Mouse (Mus musculus) spleen, adult 2 months (tissue): ENCODE measurements around the gene Pon1. TPM values are rescaled to one million over a fixed set of nuclear protein-coding genes. Genes with fewer than 3 reads are reported as not detected.

Experiments used
- DNase-seq, 2 experiments: peaks; one replicate each; pipeline versions ENCODE4 v3.0.0 to v3.0.0-alpha.2; 2012 to 2021; ENCODE audit warnings: low spot score in 2 of 2, low read depth in 1 of 2
- H3K27ac ChIP-seq: fragments of 200-500 bp; 2 replicates; pipeline ENCODE4 v1.5.1; 2012; ENCODE audit warnings: low read length, inconsistent platforms; ENCODE audit not compliant: insufficient read depth
- H3K27me3 ChIP-seq: fragments of 200-500 bp; 2 replicates; pipeline ENCODE4 v1.6.1; 2012; ENCODE audit warnings: mild to moderate bottlenecking, moderate library complexity, low read length, inconsistent platforms; ENCODE audit not compliant: control insufficient read depth, insufficient read depth
- H3K36me3 ChIP-seq: fragments of 200-500 bp; 2 replicates; pipeline ENCODE4 v1.6.1; 2012; ENCODE audit warnings: mild to moderate bottlenecking, low read length, inconsistent platforms; ENCODE audit not compliant: control insufficient read depth, insufficient read depth
- H3K4me1 ChIP-seq: fragments of 200-500 bp; 2 replicates; pipeline ENCODE4 v1.6.1; 2011; ENCODE audit warnings: inconsistent platforms; ENCODE audit not compliant: control insufficient read depth, insufficient read depth, insufficient read length
- H3K4me3 ChIP-seq: fragments of 200-500 bp; 2 replicates; pipeline ENCODE4 v1.5.1; 2011; ENCODE audit warnings: mild to moderate bottlenecking, inconsistent platforms; ENCODE audit not compliant: insufficient read depth, insufficient read length; ENCODE audit errors: extremely low read depth
- CTCF ChIP-seq: fragments of 200-500 bp; IDR thresholded peaks from 2 replicates; pipeline ENCODE4 v1.5.1; 2011; ENCODE audit warnings: mild to moderate bottlenecking, inconsistent platforms; ENCODE audit not compliant: insufficient read depth, insufficient read length, insufficient replicate concordance; ENCODE audit errors: extremely low read depth
- POLR2A ChIP-seq: fragments of 200-500 bp; IDR thresholded peaks from 2 replicates; pipeline ENCODE4 v1.6.1; 2011; ENCODE audit warnings: low read depth, low read length, inconsistent platforms
- WGBS: fragments of 180-500 bp; shearing (Covaris S2); methylation state at CpG from one replicate; pipeline ENCODE4 v1.1.7; 2018; 5-methylcytosine and 5-hydroxymethylcytosine counted together
- polyA plus RNA-seq: library from polyadenylated mRNA; depleted of rRNA; stranded (reverse); fragments of >200 nt; gene quantifications from 2 replicates; pipeline ENCODE4 v1.2.3, GENCODE M21; 2012

Gene Pon1
- polyA plus RNA-seq, 1 experiment, result 0.29 TPM

GRCm38 (mm10) chr6:5198590-5198989 is 4.8 kb upstream of the Pon1 start:
- 89% methylated on average over 5 of the region's 5 CpGs for WGBS
- Histone ChIP-seq H3K27ac (no peak overlapping the region), H3K4me1 (no peaks in the 10 kb centered on the region), H3K4me3 (no peak overlapping the region), H3K36me3 (no peaks in the 10 kb centered on the region), H3K27me3 (no peaks in the 10 kb centered on the region)
- DNase-seq, result no peak
- TF ChIP-seq POLR2A, result no peak
- TF ChIP-seq CTCF, result no peak

DNA sequence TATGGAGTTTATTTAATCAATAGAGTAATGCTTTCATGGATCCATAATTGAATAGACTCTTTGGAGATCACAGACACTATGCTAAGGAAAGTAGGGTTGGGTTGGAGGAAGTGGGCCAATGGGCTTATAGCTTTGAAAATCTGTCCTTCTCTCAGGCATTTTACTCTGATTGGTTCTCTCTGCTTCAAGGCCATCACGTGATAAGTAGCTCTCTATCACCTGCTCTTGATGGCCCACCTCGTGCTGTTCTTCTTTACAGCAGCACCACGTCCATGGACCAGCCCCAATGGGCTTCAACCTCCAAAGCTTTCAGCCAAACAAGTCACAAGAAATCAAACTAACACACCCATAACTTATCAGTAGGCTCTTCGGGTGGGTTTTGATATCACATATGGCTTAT is 3.0 kb downstream of the Pon1 start:
- 84% methylated on average over 4 of the region's 4 CpGs for WGBS
- no peak overlapping the region for H3K4me3 ChIP-seq

DNA sequence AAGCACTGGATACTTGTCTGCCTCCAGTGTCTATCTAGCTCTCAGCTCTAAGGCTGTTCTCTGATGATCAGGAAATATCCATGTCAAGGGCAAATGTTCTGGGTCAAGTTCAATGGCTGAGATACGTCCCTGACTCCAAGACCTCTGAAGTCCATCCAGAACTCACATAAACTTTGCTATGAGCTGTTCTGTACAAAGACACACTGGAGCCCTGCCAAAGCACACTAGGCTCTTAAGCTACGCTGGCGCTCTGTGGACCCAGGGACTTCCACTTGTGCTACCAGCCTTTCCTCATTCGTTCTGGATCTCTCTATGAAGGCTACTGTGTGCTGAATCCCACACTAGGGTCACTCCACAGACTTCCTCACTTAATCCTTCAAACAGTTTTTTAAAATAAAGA is 4.2 kb downstream of the Pon1 start:
- no peaks in the 10 kb centered on the region for H3K4me1 ChIP-seq
- H3K4me3 ChIP-seq, result no peak overlapping the region
- no peak for DNase-seq
- WGBS, result 79% methylated on average over 4 of the region's 4 CpGs
- H3K27ac ChIP-seq, result no peak overlapping the region
- no peaks in the 10 kb centered on the region for H3K27me3 ChIP-seq
- TF ChIP-seq POLR2A (no peak), CTCF (no peak)
- H3K36me3 ChIP-seq, result no peaks in the 10 kb centered on the region

More for the DNA sequence above, 3.0 kb downstream of the Pon1 start:
- TF ChIP-seq CTCF (no peak), POLR2A (no peak)
- H3K27me3 ChIP-seq, result no peaks in the 10 kb centered on the region
- no peaks in the 10 kb centered on the region for H3K36me3 ChIP-seq
- DNase-seq, result no peak
- H3K4me1 ChIP-seq, result no peaks in the 10 kb centered on the region
- no peak overlapping the region for H3K27ac ChIP-seq

GRCm38 (mm10) chr6:5188938-5189337 is 4.8 kb downstream of the Pon1 start:
- Histone ChIP-seq H3K4me1 (no peaks in the 10 kb centered on the region), H3K27ac (no peak overlapping the region), H3K4me3 (no peak overlapping the region), H3K36me3 (no peaks in the 10 kb centered on the region), H3K27me3 (no peaks in the 10 kb centered on the region)
- DNase-seq, result no peak
- WGBS, result 91% methylated on average over 6 of the region's 6 CpGs
- TF ChIP-seq POLR2A, result no peak
- TF ChIP-seq CTCF, result no peak

GRCm38 (mm10) chr6:5188036-5188435 is 5.7 kb downstream of the Pon1 start:
- Histone ChIP-seq H3K27ac (no peak overlapping the region), H3K27me3 (no peaks in the 10 kb centered on the region), H3K36me3 (no peaks in the 10 kb centered on the region), H3K4me1 (no peaks in the 10 kb centered on the region), H3K4me3 (no peak overlapping the region)
- no peak for DNase-seq
- TF ChIP-seq CTCF, result no peak
- 88% methylated on average over 5 of the region's 5 CpGs for WGBS

GRCm38 (mm10) chr6:5187586-5187985 is 6.2 kb downstream of the Pon1 start:
- no peak overlapping the region for H3K4me3 ChIP-seq
- H3K27me3 ChIP-seq, result no peaks in the 10 kb centered on the region
- TF ChIP-seq CTCF, result no peak
- TF ChIP-seq POLR2A, result no peak
- no peak for DNase-seq
- no peaks in the 10 kb centered on the region for H3K4me1 ChIP-seq
- 95% methylated on average over 6 of the region's 6 CpGs for WGBS
- no peaks in the 10 kb centered on the region for H3K36me3 ChIP-seq
- no peak overlapping the region for H3K27ac ChIP-seq

DNA sequence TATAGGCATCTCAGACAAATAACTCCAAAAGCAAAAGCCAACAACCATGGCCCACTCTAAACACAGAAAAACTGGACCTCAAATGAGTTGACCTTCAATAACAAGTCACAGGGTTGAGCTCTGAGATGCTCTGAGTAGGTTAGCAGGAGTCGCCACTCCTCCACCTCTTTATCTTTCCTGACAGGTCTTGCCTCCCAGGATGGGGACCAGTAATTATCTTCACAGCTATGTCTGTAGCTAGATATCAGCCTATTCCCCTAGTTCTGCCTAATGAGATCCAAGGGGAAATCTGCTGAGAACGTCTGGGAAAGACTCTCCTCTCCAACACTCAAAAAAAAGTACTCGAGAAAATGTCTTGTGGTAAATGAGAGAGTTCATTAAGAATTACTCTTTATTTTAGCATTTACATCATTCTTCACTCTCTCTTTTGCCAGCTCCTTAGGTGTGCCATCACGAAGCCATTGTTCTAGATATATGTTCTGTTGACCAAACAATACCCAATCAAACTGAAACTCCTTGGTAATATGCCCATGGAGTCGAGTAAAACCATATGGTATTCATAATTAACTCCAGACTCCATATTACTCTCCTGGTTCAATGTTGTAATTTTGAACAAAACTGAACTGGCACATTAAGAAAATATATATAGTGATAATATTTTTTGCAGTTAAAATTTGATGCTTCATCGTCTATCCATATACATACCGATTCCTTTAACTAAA is 7.4 kb downstream of the Pon1 start:
- Histone ChIP-seq H3K4me3 (no peak overlapping the region), H3K4me1 (no peaks in the 10 kb centered on the region), H3K27ac (no peak overlapping the region), H3K27me3 (no peaks in the 10 kb centered on the region), H3K36me3 (no peaks in the 10 kb centered on the region)
- DNase-seq, result no peak
- WGBS, result 86% methylated on average over 7 of the region's 7 CpGs
- TF ChIP-seq POLR2A, result no peak
- no peak for TF ChIP-seq CTCF

- WGBS, result 88% methylated on average over 5 of the region's 5 CpGs
- DNase-seq, result no peak
- no peak for TF ChIP-seq POLR2A
- TF ChIP-seq CTCF, result no peak
These were observed 13.1 kb downstream of the Pon1 start for GRCm38 (mm10) chr6:5180645-5181044.

More at GRCm38 (mm10) chr6:5180645-5181044, 13.1 kb downstream of the Pon1 start:
- Histone ChIP-seq H3K4me1 (no peaks in the 10 kb centered on the region), H3K27ac (no peak overlapping the region), H3K4me3 (no peak overlapping the region), H3K36me3 (no peaks in the 10 kb centered on the region), H3K27me3 (no peaks in the 10 kb centered on the region; the same call in 1 of the 2 replicates)
